Mouse (Mus musculus): ENCODE measurements around the gene Lce6a.

GRCm38 (mm10) chr3:92648207-92648606, 26.7 kb upstream of the Lce6a start, which contains the start of gene Lce1a1:
- TF ChIP-seq CTCF (IDR thresholded peaks at IDR 0.05; ENCODE audit: low read depth): no peak
- no peak for TF ChIP-seq EP300 (optimal IDR thresholded peaks at IDR 0.05)
